Mouse (Mus musculus): Measurements from ENCODE around the gene Pla2g12a. TPM values are rescaled to one million over a fixed set of nuclear protein-coding genes. Genes with fewer than 3 reads are reported as not detected.

Gene Pla2g12a
- 29.1 TPM in 2 replicates for polyA plus RNA-seq (2015; fragmentation: Nextera tagmentation; extraction: Ambion mirVana)

DNA sequence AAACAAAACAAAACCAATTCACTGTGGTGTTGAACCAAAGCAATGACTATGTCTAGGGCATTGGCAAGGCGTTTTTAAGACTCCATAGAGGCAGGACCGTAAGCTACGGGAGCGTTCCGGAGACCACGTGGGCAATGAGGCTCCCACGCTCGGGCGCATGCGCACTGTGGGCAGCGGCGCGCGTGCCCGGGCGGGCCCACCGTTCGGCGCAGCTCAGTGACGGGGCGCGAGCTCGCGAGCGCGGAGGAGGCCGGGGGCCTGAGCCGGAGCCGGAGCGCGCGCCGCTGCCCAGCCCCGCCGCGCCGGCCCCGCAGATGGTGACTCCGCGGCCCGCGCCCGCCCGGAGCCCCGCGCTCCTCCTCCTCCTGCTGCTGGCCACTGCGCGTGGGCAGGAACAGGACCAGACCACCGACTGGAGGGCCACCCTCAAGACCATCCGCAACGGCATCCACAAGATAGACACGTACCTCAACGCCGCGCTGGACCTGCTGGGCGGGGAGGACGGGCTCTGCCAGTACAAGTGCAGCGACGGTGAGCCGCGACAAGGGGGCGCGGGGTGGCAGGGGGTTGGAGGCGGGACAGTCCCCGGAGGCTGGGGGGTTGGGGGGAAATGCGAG is at the start of gene Pla2g12a:
Gene Pla2g12a, plus strand, starts transcription at position 202 of the 617 bp plus-strand sequence.
- peak; percentile 39 for TF ChIP-seq CTCF (IDR thresholded peaks at IDR 0.05; ENCODE audit: low read depth)
- Histone ChIP-seq H3K36me3 (ENCODE audit: control insufficient read depth, insufficient read depth) (no peaks in the 10 kb centered on the region), H3K27me3 (replicated peaks; ENCODE audit: control insufficient read depth, insufficient read depth, low read length) (no peaks in the 10 kb centered on the region), H3K9ac (ENCODE audit: low read depth, low read length) (peak within 1 kb of the TSS; percentile 69), H3K27ac (ENCODE audit: low read depth, low read length) (0 out of 2 replicates have a peak within 1 kb of the TSS, but pooled peaks have one; percentile 35), H3K9me3 (ENCODE audit: control insufficient read depth) (no peaks in the 10 kb centered on the region), H3K4me1 (replicated peaks; ENCODE audit: control insufficient read depth, insufficient read depth, low read length) (no peaks in the 10 kb centered on the region), H3K4me2 (replicated peaks; ENCODE audit: low read depth) (peak within 1 kb of the TSS; percentile 90), H3K4me3 (ENCODE audit: low read depth, low read length) (peak within 1 kb of the TSS; percentile 68)
- peak; percentile 82 for ATAC-seq
- WGBS = under 1% methylated on average over 46 of the region's 66 CpGs

DNA sequence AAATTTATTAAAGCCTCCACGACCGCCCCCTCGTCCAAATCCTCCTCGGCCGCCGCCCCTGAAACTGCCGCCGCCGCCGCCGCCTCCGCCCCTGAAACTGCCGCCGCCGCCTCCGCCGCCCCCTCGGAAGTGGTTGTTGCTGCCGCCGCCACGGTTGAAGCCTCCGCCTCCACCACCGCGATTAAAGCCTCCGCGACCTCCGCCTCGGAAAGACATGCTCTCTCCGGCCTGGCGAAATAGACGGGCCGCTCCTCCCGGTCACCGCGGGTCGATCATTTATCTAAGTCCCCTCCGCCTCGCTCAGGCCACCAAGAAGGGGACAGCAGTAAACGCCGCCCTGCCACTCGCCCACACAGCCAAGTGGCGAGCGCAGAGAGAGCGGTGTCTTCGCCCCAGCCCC is 47.8 kb upstream of the Pla2g12a start:
- ATAC-seq = peak; percentile 6; the same call in 1 of the 2 replicates
- no peak for TF ChIP-seq CTCF (IDR thresholded peaks at IDR 0.05; ENCODE audit: low read depth)
- H3K4me3 ChIP-seq (ENCODE audit: low read depth, low read length) = peak overlapping the region; percentile 92

DNA sequence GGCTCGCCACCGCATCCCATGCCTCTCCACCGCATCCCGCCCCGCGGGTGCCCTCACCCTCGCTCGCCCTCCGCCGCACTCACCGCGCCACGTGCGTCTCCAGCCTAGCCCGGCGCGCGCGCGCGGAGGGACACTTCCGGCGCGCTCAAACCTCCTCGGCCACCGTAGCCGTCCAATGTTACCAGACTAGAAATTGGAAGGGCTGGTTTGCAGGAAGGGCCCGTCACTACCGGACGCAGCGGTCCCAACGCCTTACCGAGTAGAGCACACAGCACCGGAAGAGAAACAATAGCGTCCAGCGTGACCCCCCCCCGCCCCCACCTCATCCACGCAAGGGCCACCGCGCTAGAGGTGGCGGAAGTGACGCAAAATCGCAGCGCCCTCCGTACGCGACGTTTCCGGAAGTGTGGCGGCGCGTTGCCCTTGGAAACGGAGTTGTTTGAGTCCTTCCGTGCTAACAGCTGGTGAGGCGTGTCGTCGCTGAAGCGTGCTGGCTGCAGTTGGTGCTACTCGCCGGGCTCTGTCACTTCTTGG is 47.3 kb upstream of the Pla2g12a start, which contains the start of gene Gar1:
Gene Gar1, minus strand, starts transcription at position 362 of the 534 bp plus-strand sequence.
- peak within 1 kb of the TSS; percentile 92 for H3K4me3 ChIP-seq (ENCODE audit: low read depth, low read length)
- no peak for TF ChIP-seq CTCF (IDR thresholded peaks at IDR 0.05; ENCODE audit: low read depth)
- no peaks in the 10 kb centered on the region for H3K4me1 ChIP-seq (replicated peaks; ENCODE audit: control insufficient read depth, insufficient read depth, low read length)
- ATAC-seq = peak; percentile 92
- H3K36me3 ChIP-seq (ENCODE audit: control insufficient read depth, insufficient read depth) = 0 out of 2 replicates have a peak, but pooled peaks cover 2% of the 10 kb centered on the region
- no peaks in the 10 kb centered on the region for H3K9me3 ChIP-seq (ENCODE audit: control insufficient read depth)
- no peaks in the 10 kb centered on the region for H3K27me3 ChIP-seq (replicated peaks; ENCODE audit: control insufficient read depth, insufficient read depth, low read length)
- under 1% methylated on average over 60 of the region's 60 CpGs for WGBS
- H3K4me2 ChIP-seq (replicated peaks; ENCODE audit: low read depth) = peak within 1 kb of the TSS; percentile 87
- H3K27ac ChIP-seq (ENCODE audit: low read depth, low read length) = peak within 1 kb of the TSS; percentile 81
- H3K9ac ChIP-seq (ENCODE audit: low read depth, low read length) = peak within 1 kb of the TSS; percentile 83

More for the DNA sequence above, 47.8 kb upstream of the Pla2g12a start:
- no peaks in the 10 kb centered on the region for H3K9me3 ChIP-seq (ENCODE audit: control insufficient read depth)
- 0 out of 2 replicates have a peak, but pooled peaks cover 5% of the 10 kb centered on the region for H3K36me3 ChIP-seq (ENCODE audit: control insufficient read depth, insufficient read depth)
- no peaks in the 10 kb centered on the region for H3K4me1 ChIP-seq (replicated peaks; ENCODE audit: control insufficient read depth, insufficient read depth, low read length)
- H3K27me3 ChIP-seq (replicated peaks; ENCODE audit: control insufficient read depth, insufficient read depth, low read length) = no peaks in the 10 kb centered on the region
- peak overlapping the region; percentile 83 for H3K9ac ChIP-seq (ENCODE audit: low read depth, low read length)
- under 1% methylated on average over 44 of the region's 45 CpGs for WGBS
- H3K27ac ChIP-seq (ENCODE audit: low read depth, low read length) = peak overlapping the region; percentile 81
- H3K4me2 ChIP-seq (replicated peaks; ENCODE audit: low read depth) = peak overlapping the region; percentile 87

DNA sequence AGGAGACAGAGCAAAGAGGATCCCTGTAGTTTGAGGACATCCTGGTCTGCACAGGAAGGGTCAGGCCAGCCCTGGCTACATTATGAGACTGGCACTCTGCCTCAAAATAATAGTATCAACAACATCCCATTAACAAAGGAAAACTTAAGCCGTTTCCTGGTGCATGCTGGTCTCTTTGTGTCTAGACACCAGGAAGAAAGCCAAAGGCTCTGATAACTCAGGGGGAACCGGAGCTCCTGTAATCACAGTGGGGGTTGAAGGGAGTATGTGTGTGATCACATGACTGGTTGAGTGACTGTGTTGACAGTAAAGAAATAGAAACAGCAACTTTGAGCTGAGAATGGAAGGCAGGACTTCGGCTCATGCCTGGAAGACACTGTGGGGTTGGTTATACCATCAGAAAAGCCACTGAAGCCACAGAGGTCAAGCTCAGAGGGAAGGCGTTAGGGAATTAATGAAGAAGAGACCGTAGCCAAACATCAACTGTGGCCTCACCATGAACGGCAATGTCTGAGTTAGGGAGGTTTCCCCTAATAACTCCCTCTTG is 42.9 kb upstream of the Pla2g12a start, which contains the start of gene Cfi:
Gene Cfi, plus strand, starts transcription at position 497 of the 547 bp plus-strand sequence.
- no peaks in the 10 kb centered on the region for H3K36me3 ChIP-seq (ENCODE audit: control insufficient read depth, insufficient read depth)
- H3K27ac ChIP-seq (ENCODE audit: low read depth, low read length) = peak within 1 kb of the TSS; percentile 76
- 46% methylated on average over 6 of the region's 6 CpGs for WGBS
- TF ChIP-seq CTCF (IDR thresholded peaks at IDR 0.05; ENCODE audit: low read depth) = no peak
- H3K9me3 ChIP-seq (ENCODE audit: control insufficient read depth) = no peaks in the 10 kb centered on the region
- H3K4me3 ChIP-seq (ENCODE audit: low read depth, low read length) = peak within 1 kb of the TSS; percentile 25
- peak; percentile 34 for ATAC-seq
- peak within 1 kb of the TSS; percentile 57 for H3K4me2 ChIP-seq (replicated peaks; ENCODE audit: low read depth)
- 0 out of 2 replicates have a peak within 1 kb of the TSS, but pooled peaks have one; percentile 5 for H3K9ac ChIP-seq (ENCODE audit: low read depth, low read length)
- no peaks in the 10 kb centered on the region for H3K4me1 ChIP-seq (replicated peaks; ENCODE audit: control insufficient read depth, insufficient read depth, low read length)
- no peaks in the 10 kb centered on the region for H3K27me3 ChIP-seq (replicated peaks; ENCODE audit: control insufficient read depth, insufficient read depth, low read length)

DNA sequence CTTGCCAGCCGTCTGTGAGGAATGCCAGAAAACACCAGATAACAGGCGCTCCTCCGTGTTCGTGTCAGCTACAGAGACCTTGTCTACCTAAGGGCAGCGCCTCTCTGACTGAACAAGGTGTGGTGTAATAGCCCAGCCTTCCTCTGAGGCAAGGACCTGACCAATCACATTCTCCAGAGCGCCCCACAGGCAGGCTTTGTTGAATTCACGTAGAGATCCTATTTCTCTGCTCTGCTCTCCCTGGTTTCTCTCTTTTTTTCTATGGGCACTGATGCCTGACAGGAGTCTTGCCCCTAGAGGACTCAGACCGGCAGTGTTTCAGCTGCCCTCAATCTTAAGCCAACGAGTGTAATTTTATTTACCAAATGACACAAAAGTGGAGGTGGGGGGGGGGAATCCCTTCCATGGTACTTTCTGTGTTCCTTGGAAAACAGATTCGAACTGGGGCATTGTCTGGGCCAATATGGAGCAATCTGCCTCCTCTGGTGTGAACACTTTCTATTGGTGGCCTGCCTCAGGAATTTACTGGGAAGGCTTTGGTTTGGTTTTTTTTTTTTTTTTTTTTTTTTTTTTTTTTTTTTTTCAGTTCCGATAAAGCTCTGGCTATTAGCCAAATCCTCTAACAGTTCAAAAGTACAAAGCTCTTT is 42.2 kb upstream of the Pla2g12a start:
- Histone ChIP-seq H3K27me3 (replicated peaks; ENCODE audit: control insufficient read depth, insufficient read depth, low read length) (no peaks in the 10 kb centered on the region), H3K9me3 (ENCODE audit: control insufficient read depth) (no peaks in the 10 kb centered on the region), H3K9ac (ENCODE audit: low read depth, low read length) (0 out of 2 replicates have a peak overlapping the region, but pooled peaks have one; percentile 5), H3K4me3 (ENCODE audit: low read depth, low read length) (peak overlapping the region; percentile 25), H3K4me2 (replicated peaks; ENCODE audit: low read depth) (peak overlapping the region; percentile 57), H3K36me3 (ENCODE audit: control insufficient read depth, insufficient read depth) (no peaks in the 10 kb centered on the region), H3K27ac (ENCODE audit: low read depth, low read length) (peak overlapping the region; percentile 76), H3K4me1 (replicated peaks; ENCODE audit: control insufficient read depth, insufficient read depth, low read length) (no peaks in the 10 kb centered on the region)
- no peak for TF ChIP-seq CTCF (IDR thresholded peaks at IDR 0.05; ENCODE audit: low read depth)
- peak; percentile 83 for ATAC-seq
- WGBS = 7% methylated on average over 11 of the region's 11 CpGs

DNA sequence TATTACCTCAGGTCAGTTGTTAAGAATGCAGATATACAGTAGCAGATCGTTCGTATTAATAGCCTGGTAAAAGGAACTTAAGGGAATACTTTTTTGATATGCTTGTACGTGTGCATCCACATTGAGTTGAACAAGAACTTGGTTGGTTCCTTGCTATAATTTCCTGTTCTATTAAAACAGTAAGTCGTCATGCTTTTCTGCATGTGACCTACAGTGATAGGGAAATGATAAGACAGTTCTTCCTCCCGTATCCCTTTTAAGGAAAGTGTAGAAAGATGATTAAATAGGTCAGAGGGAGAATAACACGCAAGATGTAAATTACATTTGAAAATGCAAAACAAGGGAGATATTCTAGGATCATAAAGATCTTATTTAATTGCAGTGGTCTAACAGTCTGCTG is 41.4 kb upstream of the Pla2g12a start:
- no peak overlapping the region for H3K9ac ChIP-seq (ENCODE audit: low read depth, low read length)
- no peaks in the 10 kb centered on the region for H3K27me3 ChIP-seq (replicated peaks; ENCODE audit: control insufficient read depth, insufficient read depth, low read length)
- no peaks in the 10 kb centered on the region for H3K9me3 ChIP-seq (ENCODE audit: control insufficient read depth)
- peak overlapping the region; percentile 57 for H3K4me2 ChIP-seq (replicated peaks; ENCODE audit: low read depth)
- no peaks in the 10 kb centered on the region for H3K4me1 ChIP-seq (replicated peaks; ENCODE audit: control insufficient read depth, insufficient read depth, low read length)
- WGBS = 47% methylated on average over 6 of the region's 6 CpGs
- peak overlapping the region; percentile 25 for H3K4me3 ChIP-seq (ENCODE audit: low read depth, low read length)
- H3K27ac ChIP-seq (ENCODE audit: low read depth, low read length) = no peak overlapping the region
- no peak for ATAC-seq
- H3K36me3 ChIP-seq (ENCODE audit: control insufficient read depth, insufficient read depth) = no peaks in the 10 kb centered on the region
- TF ChIP-seq CTCF (IDR thresholded peaks at IDR 0.05; ENCODE audit: low read depth) = no peak

All from intestine, postnatal 0 days (tissue).